Mouse (Mus musculus) brain, embryonic 18.5 days (tissue): Measurements from ENCODE around the gene Ahnak.
"Not testable (repeated sequence)": the region's sequence is repeated elsewhere in the genome, so short reads cannot be mapped to it uniquely, and the experiment has no call there.

Experiments
- DNase-seq: peaks from one replicate; pipeline ENCODE4 v3.0.0-alpha.2; 2012; ENCODE audit warnings: low read depth, low spot score

The Ahnak gene

GRCm38 (mm10) chr19:9095111-9095510 is 106.0 kb downstream of the Ahnak start:
- DNase-seq: no peak

- no peak for DNase-seq
Observed at GRCm38 (mm10) chr19:9097441-9097840, 108.4 kb downstream of the Ahnak start.

- no peak for DNase-seq
Observed at GRCm38 (mm10) chr19:9099751-9100150, 110.7 kb downstream of the Ahnak start.

DNA sequence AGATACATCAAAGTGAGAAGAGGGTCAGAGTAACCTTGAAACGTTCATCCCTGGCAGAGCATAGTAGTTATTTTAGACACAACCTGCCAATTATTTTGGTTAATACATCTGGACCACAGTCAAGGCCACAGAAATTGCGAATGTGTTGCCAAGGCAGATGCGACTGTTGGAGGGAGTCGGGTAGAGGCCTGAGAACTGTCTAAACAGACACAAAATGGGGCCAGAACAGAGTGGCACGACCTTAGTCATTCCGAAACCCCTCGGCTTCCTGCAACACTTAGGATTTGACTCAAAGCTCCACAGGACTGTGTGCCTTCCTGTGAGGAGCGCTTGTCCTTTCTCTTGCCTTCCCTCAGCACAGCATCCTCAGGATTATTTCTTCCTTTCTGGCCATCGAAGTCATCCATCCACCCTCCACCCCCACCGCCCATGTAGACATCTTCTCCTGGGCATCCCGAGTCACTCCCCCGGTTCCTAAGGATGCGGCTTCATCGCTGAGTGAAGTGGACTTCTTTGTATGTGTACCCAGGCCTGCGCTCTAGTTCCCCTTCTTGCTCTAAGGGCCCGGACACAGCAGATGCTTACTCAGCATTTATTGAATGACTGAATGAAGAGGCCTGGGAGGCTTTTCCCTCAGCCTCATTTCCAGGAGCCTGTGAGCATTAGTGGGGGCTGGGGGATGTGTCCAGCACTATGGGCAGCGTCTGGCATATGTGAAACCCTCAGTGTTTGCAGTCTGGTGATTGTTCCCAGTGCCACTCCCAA is 111.4 kb downstream of the Ahnak start:
- no peak for DNase-seq

- no peak for DNase-seq
Observed at GRCm38 (mm10) chr19:9101062-9101457, 112.0 kb downstream of the Ahnak start.

DNA sequence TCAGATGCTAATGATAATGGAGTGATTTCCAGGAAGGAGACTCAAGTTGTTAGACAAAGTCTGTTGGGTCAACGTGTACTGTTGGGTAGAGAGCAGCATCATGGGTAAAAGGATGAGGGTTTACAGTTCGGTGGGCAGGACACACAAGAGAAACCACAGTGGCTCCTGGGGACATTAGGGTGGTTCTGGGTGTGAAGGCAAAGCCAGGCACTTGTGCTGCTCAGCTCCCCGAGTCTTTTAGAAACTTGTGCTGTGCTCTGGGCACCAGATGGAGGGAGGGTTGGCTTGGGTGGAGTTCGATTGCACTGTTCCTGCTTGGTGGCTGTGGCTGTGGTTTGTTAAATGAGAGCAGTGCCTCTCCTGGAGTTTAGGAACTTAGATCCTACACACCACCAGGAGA is 114.9 kb downstream of the Ahnak start:
- DNase-seq: no peak

GRCm38 (mm10) chr19:9105101-9105685 is 116.1 kb downstream of the Ahnak start:
- no peak for DNase-seq

- no peak for DNase-seq
Observed at GRCm38 (mm10) chr19:9106096-9106495, 117.0 kb downstream of the Ahnak start.

DNA sequence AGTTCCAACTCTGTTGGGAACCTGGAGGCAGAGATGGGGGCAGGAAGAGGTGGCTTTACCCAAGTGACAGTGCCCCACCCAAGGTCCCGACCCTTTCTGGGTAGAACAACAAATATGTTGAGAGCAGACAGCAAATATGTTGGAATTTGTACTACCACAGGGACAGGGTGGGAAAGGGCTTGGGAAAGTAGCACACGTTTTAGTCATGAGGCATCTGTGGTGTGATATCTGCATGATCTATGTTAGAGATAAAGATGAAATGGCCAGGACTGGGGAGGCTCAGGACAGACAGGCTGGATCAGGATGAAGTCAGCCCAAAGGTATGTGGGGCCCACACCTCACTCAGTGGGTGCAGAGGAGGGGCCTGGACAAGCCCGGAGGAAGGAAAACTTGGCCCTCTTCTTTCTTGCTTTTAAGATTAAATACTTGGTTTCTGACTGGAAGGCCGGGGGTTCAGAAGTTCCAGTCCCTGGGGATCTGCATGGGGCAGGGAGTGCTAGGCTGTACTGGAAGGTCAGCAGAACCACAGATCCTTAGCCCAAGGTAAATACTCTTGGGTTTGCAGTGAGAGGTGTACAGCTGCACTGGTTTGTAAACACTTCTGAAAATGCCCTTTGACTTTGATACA is 117.8 kb downstream of the Ahnak start:
- DNase-seq: no peak

GRCm38 (mm10) chr19:9107379-9107755 is 118.3 kb downstream of the Ahnak start:
- DNase-seq: no peak

- no peak for DNase-seq
Observed at GRCm38 (mm10) chr19:9108536-9108935, 119.5 kb downstream of the Ahnak start.

GRCm38 (mm10) chr19:9110182-9110869 is 121.2 kb downstream of the Ahnak start:
- peak; percentile 32 for DNase-seq

DNA sequence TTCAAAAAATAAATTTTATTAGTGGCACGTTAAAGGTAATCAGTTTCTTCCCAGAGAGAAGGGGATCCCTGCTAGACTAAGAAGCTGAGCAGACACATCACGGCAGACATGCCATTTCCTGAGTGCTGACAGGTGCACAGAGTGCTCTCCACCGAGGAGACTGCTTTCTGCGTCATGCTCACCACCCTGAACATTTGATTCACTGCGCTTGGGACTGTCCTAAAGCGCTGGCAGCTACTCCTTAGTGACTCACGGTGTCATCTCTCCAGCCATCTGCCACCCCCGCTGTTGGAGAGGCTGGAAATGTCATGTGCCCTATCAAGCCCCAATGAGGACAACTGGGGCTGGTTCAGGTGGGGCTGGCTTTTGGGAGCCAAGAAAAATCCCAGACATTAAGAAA is 123.0 kb downstream of the Ahnak start:
- DNase-seq: no peak

DNA sequence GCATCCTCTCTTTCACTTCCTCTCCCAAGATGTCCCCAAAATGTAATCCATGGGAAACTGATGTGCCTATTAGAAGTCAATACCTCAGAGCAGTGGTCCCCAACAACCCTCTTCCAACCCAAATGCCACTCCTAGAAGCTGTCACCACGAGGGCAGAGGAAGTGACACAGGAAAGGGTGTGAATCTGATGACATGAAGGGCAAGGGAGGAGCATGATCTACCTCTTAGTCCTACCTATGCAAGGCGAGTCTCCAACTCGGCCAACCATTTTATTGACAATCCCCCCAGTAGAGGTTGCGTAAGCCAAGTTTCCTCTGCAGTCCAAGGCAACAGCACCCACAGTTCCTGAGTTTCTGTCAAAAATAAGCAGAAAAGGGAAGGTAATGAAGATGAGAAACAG is 127.2 kb downstream of the Ahnak start:
- DNase-seq: no peak

GRCm38 (mm10) chr19:9117275-9117674 is 128.2 kb downstream of the Ahnak start:
- no peak for DNase-seq

DNA sequence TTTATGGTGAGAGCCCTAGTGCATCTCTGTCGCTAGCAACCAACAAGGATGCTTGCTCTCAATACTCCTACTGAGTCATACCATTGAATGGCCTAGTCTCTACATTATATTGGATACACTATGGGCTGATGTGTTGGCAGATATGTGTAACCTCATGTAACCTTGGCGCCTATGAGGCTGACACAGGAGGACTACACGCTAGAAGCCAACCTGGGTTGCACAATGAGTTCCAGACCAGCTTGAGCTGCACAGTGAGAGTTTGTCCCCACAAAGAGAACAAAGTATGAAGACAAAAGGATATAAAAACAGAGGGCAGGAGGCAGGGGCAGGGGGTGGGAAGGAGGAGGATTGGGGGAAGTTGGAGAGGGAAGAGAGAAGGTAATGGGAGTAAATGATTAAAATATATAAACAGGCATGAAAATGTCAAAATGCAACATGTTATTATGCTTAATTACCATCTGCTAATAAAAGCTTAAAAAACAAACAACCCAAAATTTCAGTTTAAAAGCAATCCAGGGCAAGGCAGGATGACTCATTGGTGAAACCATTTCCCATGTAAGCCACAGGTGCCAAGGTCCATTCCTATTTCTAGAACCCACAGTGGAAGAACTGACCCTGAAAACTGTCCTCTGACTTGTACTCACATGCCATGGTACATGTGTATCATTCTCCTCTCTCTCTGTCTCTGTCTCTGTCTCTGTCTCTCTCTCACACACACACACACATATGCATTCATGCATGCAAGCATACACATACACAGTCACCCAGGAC is 130.8 kb downstream of the Ahnak start:
- DNase-seq: no peak

DNA sequence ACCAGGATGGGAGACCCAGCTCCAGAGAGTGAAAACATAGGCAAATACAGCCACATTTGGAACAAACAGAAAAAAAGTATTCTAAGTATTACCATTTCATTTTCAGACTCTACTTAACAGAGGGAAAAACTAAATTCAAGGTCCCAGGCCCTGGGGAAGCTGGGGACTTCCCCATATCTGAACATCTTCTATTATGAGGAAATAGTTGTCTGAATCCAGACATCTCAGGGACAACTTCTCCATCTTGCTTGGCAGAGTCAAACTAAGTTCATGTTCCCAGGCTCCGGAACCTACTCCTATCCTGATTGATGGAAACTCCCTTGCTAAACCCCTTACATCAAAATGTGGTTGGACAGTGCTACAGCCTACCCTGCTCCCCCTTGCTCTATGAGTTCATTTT is 133.3 kb downstream of the Ahnak start:
- DNase-seq: no peak

GRCm38 (mm10) chr19:9123986-9124385 is 134.9 kb downstream of the Ahnak start:
- not testable (repeated sequence) for DNase-seq
